Mouse (Mus musculus) NIH3T3 (cell line): ENCODE measurements at regions not wholly inside any gene's neighbourhood (a gene's known extent, or its start where the extent isn't known, plus 50 kb on each side); places are given as distances from the start of the nearest gene placed in this dataset.
A peak's percentile ranks its signal among the peaks of the same experiment; 100 is the strongest.

Source experiments
- DNase-seq: peaks from one replicate; pipeline ENCODE4 v3.0.0-alpha.2; 2012; ENCODE audit warnings: low read depth

GRCm38 (mm10) chr4:47870010-47870637 is 174.8 kb upstream of the Nr4a3 start:
- no peak for DNase-seq

- no peak for DNase-seq
Observed at GRCm38 (mm10) chr4:47870638-47871019, 174.3 kb upstream of the Nr4a3 start.

DNA sequence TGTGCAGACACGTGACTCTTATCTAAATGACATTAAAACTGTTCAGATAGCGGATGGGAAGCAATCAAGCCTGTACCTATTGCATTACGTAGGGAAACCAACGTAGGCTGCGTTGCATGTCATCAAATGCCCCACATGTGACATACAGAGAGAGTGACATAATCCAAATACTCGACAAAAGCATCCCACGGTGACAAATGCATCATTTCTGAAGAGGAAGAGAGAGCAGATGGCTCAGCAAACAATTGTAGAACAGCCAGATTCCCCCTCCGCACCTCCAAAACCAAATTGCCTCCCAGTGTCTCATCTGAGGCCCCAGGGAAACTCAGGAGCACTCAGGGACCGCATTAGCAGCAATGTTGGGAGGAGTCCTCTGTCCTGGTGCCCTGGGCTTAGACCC is 163.4 kb upstream of the Nr4a3 start:
- no peak for DNase-seq

DNA sequence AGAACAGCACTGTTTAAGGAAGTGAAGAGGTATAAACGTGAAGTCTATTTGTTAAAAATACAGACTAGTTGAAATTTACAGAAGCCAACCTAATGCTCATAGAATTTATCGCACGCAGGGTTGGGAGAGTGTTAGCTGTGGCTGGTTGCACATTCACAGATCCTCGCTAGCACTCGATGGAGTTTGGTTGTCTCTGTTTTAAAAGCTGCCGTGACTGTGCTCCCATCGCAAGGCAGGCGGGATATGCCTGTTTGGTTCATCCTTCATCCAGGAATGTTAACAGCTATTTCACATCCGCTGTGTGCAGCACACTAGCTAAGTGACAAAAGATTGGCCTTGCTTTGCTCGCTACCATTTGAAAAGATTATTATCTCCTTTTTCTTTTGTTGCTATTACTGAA is 162.9 kb upstream of the Nr4a3 start:
- DNase-seq: no peak

- DNase-seq: no peak
Observed at GRCm38 (mm10) chr4:47899579-47899978, 145.4 kb upstream of the Nr4a3 start.

DNA sequence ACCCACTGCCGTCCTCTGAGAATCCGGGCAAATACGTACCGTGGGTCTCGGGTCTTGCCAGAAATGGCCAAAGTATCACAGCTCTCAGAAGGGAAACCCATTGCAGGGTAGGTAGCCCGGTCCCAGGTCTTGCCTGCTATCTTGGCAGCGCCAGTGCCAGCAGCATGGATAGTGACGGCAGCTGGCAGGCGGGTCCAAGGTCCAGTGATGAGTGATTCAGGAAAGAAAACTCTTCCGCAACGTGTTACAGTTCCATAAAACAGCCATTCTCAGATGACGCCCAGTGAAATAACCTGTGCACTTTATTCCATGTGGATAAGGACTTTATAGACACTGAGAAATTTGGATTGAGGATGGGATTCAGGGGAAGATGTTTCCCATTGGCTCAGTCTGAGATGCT is 142.2 kb upstream of the Nr4a3 start:
- DNase-seq: no peak

DNA sequence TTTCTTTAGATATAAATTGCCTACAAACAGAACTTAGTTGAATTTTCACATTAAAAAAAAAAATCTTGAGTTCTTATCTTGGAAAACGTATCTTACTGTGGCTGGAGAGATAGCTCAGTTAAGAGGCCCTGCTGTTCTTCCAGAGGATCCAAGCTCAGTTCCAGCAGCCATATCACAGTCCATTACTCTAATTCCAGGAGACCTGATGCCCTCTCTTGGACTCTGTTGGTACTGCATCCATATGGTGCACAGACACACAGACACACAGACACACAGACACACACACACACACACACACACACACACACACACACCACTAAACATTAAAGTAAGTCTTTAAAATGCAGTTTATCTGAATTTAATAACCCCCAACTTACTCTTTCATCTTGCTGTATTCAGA is 132.7 kb upstream of the Nr4a3 start:
- DNase-seq: peak; percentile 11

DNA sequence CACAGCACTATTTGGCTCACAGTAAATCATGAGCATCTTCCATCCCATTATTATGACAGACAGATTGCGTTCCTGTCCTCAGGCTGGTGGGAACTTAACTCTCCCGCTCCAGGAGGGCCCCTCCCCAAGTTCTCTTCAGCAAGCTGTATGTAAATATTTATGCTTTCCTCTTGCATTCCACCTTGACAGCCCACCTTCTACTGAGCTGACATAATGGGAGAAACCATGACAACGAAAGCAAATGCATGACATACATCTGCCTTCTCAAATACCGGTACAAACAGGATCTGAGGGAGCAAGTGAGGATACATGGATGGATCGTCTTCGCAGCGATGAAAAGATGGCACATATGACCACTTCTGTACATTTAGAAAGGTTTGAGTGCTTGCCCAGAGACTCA is 125.4 kb upstream of the Nr4a3 start:
- DNase-seq: no peak

- DNase-seq: no peak
Observed at GRCm38 (mm10) chr4:47931464-47931863, 113.5 kb upstream of the Nr4a3 start.

- DNase-seq: no peak
Observed at GRCm38 (mm10) chr4:47933526-47933925, 111.4 kb upstream of the Nr4a3 start.

- DNase-seq: no peak
Observed at GRCm38 (mm10) chr4:47935547-47935946, 109.4 kb upstream of the Nr4a3 start.

- DNase-seq: no peak
Observed at GRCm38 (mm10) chr4:47936470-47937125, 108.4 kb upstream of the Nr4a3 start.

GRCm38 (mm10) chr4:47947869-47948573 is 96.9 kb upstream of the Nr4a3 start:
- no peak for DNase-seq

DNA sequence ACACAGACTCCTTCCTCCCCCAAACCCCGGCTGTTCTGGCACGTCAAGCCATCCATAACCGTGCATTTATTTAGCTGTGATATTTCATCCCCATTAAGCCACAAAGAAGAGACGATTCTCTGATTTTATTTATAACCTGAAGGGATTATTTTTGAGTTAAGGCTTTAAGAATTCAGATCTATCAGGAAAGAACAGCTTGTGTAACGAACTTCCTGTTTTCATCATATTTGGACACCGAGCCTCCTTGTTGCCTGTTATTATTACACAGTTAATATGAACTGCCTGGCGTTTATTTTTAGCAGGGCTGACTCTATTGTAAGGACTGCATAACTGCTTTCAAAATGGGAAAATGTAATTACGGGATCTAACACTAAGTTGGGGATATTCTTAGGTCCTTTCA is 96.2 kb upstream of the Nr4a3 start:
- DNase-seq: no peak

- no peak for DNase-seq
Observed at GRCm38 (mm10) chr4:47954576-47955305, 90.2 kb upstream of the Nr4a3 start.

- no peak for DNase-seq
Observed at GRCm38 (mm10) chr4:47964630-47965029, 80.3 kb upstream of the Nr4a3 start.

- DNase-seq: no peak
Observed at GRCm38 (mm10) chr4:47971861-47972260, 73.1 kb upstream of the Nr4a3 start.

DNA sequence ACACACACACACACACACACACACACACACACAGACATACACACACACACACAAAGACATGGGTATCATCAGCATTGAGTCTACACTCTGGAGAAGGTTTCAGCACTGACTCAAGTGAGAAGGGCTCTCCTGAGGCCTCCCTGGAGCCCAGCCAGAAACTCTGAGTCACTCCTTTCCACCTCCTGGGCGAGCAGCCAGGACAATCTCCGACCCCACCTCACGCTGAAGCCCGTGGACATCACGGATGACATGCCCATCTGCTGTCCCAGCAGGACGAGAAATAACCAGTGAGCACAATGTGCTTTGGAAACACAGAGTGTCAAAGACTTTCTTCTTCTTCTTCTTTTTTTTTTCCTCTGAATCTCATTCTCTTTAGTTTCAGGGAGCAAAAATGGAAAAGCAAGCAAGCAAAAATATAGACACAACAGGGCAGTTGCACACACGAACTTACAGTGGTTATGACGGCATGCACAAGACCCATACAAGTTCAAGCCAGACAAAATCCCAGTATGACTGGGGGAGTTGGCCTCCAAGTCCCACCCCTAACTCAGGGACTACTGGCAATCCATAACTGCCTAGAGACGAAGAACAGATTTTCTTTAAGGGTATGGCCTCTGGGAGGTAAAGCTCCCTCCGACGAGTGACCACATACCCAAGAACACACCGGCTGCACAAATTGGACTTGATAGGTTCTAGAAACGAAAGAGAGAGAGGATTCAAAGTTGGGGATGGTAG is 65.2 kb upstream of the Nr4a3 start:
- DNase-seq: peak; percentile 68
